Mouse (Mus musculus) liver, embryonic 12.5 days (tissue): ENCODE measurements around the gene Prex1. TPM values are rescaled to one million over a fixed set of nuclear protein-coding genes. Genes with fewer than 3 reads are reported as not detected.

Source experiments
- ATAC-seq: fragments of 200-750 bp; cut with Nextera tagmentation; 2 replicates; pipeline ENCODE4 v1.8.0; 2017; ENCODE audit warnings: moderate number of reproducible peaks, mild to moderate bottlenecking, moderate library complexity
- H3K27ac ChIP-seq: fragments of 300-500 bp; sonication (generic); 2 replicates; pipeline ENCODE4 v1.5.1; 2016; ENCODE audit warnings: mild to moderate bottlenecking
- H3K27me3 ChIP-seq: fragments of 300-500 bp; sonication (generic); replicated peaks from 2 replicates; pipeline ENCODE4 v1.6.1; 2016; ENCODE audit warnings: mild to moderate bottlenecking, moderate library complexity
- H3K36me3 ChIP-seq: fragments of 300-500 bp; sonication (generic); 2 replicates; pipeline ENCODE4 v1.6.1; 2016; ENCODE audit warnings: mild to moderate bottlenecking, moderate library complexity
- H3K4me1 ChIP-seq: fragments of 300-500 bp; sonication (generic); 2 replicates; pipeline ENCODE4 v1.6.1; 2016
- H3K4me2 ChIP-seq: fragments of 300-500 bp; sonication (generic); 2 replicates; pipeline ENCODE4 v1.6.1; 2016; ENCODE audit warnings: mild to moderate bottlenecking, moderate library complexity
- H3K4me3 ChIP-seq: fragments of 300-500 bp; sonication (generic); 2 replicates; pipeline ENCODE4 v1.5.1; 2016; ENCODE audit warnings: mild to moderate bottlenecking, moderate library complexity
- H3K9ac ChIP-seq: fragments of 300-500 bp; sonication (generic); 2 replicates; pipeline ENCODE4 v1.6.1; 2016; ENCODE audit warnings: mild to moderate bottlenecking, moderate library complexity
- H3K9me3 ChIP-seq: fragments of 300-500 bp; sonication (generic); replicated peaks from 2 replicates; pipeline ENCODE4 v1.6.1; 2016; ENCODE audit warnings: mild to moderate bottlenecking, moderate library complexity
- WGBS: fragments of 180-500 bp; shearing (Covaris S2); methylation state at CpG from one replicate; pipeline ENCODE4 v1.1.7; 2016; ENCODE audit not compliant: insufficient replicate concordance; 5-methylcytosine and 5-hydroxymethylcytosine counted together
- polyA plus RNA-seq: library from polyadenylated mRNA; unstranded; fragments of >200 nt; fragmentation: Nextera tagmentation; extraction: Ambion mirVana; gene quantifications from 2 replicates; pipeline ENCODE4 v1.2.1, GENCODE M21; 2016

Gene Prex1
- polyA plus RNA-seq, 1 experiment from 2014 or later: 17.5 TPM

- H3K4me2 ChIP-seq: no peak overlapping the region
- ATAC-seq: no peak
- no peaks in the 10 kb centered on the region for H3K36me3 ChIP-seq
- H3K9ac ChIP-seq: no peak overlapping the region
- WGBS: 71% methylated on average over 4 of the region's 4 CpGs
- H3K27ac ChIP-seq: no peak overlapping the region
- peaks cover 3% of the 10 kb centered on the region for H3K27me3 ChIP-seq
- H3K4me1 ChIP-seq: peaks cover 42% of the 10 kb centered on the region
- no peak overlapping the region for H3K4me3 ChIP-seq
- no peaks in the 10 kb centered on the region for H3K9me3 ChIP-seq
These were observed 30.8 kb downstream of the Prex1 start for GRCm38 (mm10) chr2:166682866-166683265.

GRCm38 (mm10) chr2:166678959-166679759, 34.5 kb downstream of the Prex1 start:
- no peak for ATAC-seq
- 63% methylated on average over 13 of the region's 13 CpGs for WGBS
- H3K27ac ChIP-seq: no peak overlapping the region
- no peaks in the 10 kb centered on the region for H3K36me3 ChIP-seq
- no peak overlapping the region for H3K4me2 ChIP-seq
- no peaks in the 10 kb centered on the region for H3K9me3 ChIP-seq
- H3K4me1 ChIP-seq: peaks cover 49% of the 10 kb centered on the region
- no peak overlapping the region for H3K9ac ChIP-seq
- no peak overlapping the region for H3K4me3 ChIP-seq
- peaks cover 3% of the 10 kb centered on the region for H3K27me3 ChIP-seq

DNA sequence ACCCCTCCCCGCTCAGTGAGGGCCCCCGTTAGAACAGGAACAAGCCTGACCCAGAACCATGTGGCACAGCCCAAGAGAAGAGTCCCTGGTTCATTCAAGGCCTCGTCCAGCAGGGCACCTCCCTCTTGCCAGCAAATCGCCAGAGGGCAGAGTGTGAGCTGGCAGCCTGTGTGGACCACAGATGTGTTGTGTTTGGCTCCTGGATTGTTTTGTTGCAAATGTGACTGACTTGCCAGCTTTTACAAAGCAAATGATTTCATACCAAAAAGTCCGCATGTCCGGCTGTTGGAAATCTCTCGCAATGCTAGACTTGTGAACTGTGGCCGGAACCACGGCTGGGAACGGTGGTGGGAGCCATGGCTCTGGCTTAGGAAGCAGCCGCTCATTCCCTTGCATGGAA, 36.7 kb downstream of the Prex1 start:
- no peaks in the 10 kb centered on the region for H3K36me3 ChIP-seq
- H3K27ac ChIP-seq: no peak overlapping the region
- H3K4me3 ChIP-seq: no peak overlapping the region
- no peak for ATAC-seq
- no peaks in the 10 kb centered on the region for H3K9me3 ChIP-seq
- no peak overlapping the region for H3K9ac ChIP-seq
- H3K4me2 ChIP-seq: no peak overlapping the region
- H3K4me1 ChIP-seq: peaks cover 48% of the 10 kb centered on the region
- WGBS: 85% methylated on average over 11 of the region's 11 CpGs
- H3K27me3 ChIP-seq: 0 out of 2 replicates have a peak, but pooled peaks cover 2% of the 10 kb centered on the region

DNA sequence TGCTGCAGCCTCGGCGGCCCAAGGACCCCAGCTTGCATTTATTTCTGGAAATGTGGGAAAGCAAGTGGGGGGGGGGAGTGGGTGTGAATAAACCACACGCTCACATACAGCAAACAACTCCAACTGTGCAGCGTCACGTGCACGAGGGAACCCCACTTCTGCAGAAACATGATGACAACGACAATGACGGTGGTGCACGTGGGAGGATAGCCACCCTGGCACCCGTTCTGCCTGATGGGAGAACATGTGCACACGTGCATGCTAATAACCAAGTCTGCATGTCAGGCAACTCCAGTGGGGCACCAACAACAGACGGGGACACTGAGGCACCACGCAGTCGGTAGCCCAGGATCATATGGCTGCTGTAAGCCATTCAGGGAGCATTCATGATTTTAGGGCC, 37.1 kb downstream of the Prex1 start:
- H3K36me3 ChIP-seq: no peaks in the 10 kb centered on the region
- 82% methylated on average over 14 of the region's 14 CpGs for WGBS
- no peak overlapping the region for H3K4me3 ChIP-seq
- no peak for ATAC-seq
- H3K4me2 ChIP-seq: no peak overlapping the region
- 0 out of 2 replicates have a peak, but pooled peaks cover 2% of the 10 kb centered on the region for H3K27me3 ChIP-seq
- no peak overlapping the region for H3K9ac ChIP-seq
- no peak overlapping the region for H3K27ac ChIP-seq
- no peaks in the 10 kb centered on the region for H3K9me3 ChIP-seq
- H3K4me1 ChIP-seq: peaks cover 52% of the 10 kb centered on the region

- Histone ChIP-seq H3K4me3 (no peak overlapping the region), H3K36me3 (no peaks in the 10 kb centered on the region), H3K27me3 (0 out of 2 replicates have a peak, but pooled peaks cover 2% of the 10 kb centered on the region), H3K9ac (no peak overlapping the region), H3K9me3 (no peaks in the 10 kb centered on the region), H3K4me2 (no peak overlapping the region), H3K27ac (no peak overlapping the region), H3K4me1 (peaks cover 58% of the 10 kb centered on the region)
- 56% methylated on average over 14 of the region's 14 CpGs for WGBS
- no peak for ATAC-seq
These were observed 37.8 kb downstream of the Prex1 start for GRCm38 (mm10) chr2:166675588-166676444.

- Histone ChIP-seq H3K4me3 (no peak overlapping the region), H3K4me1 (peaks cover 64% of the 10 kb centered on the region), H3K27me3 (0 out of 2 replicates have a peak, but pooled peaks cover 2% of the 10 kb centered on the region), H3K36me3 (no peaks in the 10 kb centered on the region), H3K9me3 (no peaks in the 10 kb centered on the region), H3K9ac (no peak overlapping the region), H3K4me2 (no peak overlapping the region), H3K27ac (no peak overlapping the region)
- peak; percentile 41; the same call in 1 of the 2 replicates for ATAC-seq
- 10% methylated on average over 12 of the region's 12 CpGs for WGBS
These were observed 38.9 kb downstream of the Prex1 start for GRCm38 (mm10) chr2:166674693-166675092.

DNA sequence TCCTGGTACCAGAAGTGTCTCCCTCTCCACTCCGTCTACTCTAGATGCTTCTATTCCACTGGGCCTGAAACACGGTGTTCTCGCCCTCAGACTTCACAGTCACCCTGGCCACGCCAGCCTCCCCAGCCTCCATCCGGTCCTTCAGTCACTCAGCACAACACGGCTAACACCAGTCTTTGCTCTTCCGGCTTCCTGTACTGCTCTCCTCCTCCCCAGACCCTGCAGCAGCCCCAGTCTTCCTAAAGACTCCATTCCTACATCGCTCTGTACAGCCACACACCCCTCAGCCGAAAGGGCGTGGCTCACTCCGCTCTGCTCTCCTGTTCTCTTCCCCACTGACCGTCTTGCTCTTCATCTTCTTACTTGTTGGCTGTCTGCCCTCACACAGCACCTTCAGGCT, 39.7 kb downstream of the Prex1 start:
- no peaks in the 10 kb centered on the region for H3K9me3 ChIP-seq
- no peak overlapping the region for H3K27ac ChIP-seq
- H3K36me3 ChIP-seq: no peaks in the 10 kb centered on the region
- ATAC-seq: no peak
- H3K9ac ChIP-seq: no peak overlapping the region
- H3K4me3 ChIP-seq: no peak overlapping the region
- no peak overlapping the region for H3K4me2 ChIP-seq
- H3K4me1 ChIP-seq: peaks cover 68% of the 10 kb centered on the region
- 0 out of 2 replicates have a peak, but pooled peaks cover 2% of the 10 kb centered on the region for H3K27me3 ChIP-seq
- 65% methylated on average over 12 of the region's 12 CpGs for WGBS

DNA sequence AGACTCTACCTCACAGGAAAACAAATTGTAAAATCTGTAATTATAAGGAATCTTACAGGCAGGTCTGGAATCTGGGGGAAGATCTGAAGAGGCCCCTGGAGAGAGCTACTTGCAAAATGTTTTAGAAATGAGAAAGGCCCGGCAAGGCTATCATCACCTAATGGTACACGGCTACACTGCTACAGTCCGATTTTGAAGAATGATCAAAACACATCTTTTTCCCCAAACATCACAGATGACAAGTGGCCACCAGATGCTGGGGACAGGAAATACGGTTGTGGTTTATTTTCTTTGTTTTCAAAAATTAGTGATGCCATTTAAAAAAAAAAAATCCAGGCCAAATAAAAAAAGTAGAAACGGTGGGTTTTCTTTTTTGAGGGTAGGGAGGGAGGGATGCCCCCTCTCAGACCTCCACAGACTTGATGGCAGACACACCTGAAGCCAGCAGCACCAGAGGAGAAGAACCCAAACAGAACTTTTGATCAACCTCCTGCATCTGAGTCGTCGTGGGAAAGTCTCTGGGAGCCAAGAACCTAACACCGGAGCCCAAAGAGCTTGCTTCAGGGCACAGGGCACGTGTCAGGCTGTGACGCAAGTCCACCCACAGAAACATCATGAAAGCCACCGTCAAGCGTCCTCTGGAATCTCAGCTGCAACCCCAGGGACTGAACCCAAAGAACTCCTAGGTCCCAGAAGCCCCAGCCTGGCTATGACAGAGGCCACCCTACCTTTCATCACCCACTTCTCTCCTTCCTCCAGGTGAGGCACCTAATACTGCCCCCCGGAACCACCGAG, 41.3 kb downstream of the Prex1 start:
- H3K9me3 ChIP-seq: no peaks in the 10 kb centered on the region
- WGBS: 70% methylated on average over 14 of the region's 14 CpGs
- no peak overlapping the region for H3K27ac ChIP-seq
- H3K9ac ChIP-seq: no peak overlapping the region
- no peak overlapping the region for H3K4me3 ChIP-seq
- no peaks in the 10 kb centered on the region for H3K36me3 ChIP-seq
- peaks cover 64% of the 10 kb centered on the region for H3K4me1 ChIP-seq
- H3K27me3 ChIP-seq: 0 out of 2 replicates have a peak, but pooled peaks cover 2% of the 10 kb centered on the region
- no peak overlapping the region for H3K4me2 ChIP-seq
- ATAC-seq: no peak

DNA sequence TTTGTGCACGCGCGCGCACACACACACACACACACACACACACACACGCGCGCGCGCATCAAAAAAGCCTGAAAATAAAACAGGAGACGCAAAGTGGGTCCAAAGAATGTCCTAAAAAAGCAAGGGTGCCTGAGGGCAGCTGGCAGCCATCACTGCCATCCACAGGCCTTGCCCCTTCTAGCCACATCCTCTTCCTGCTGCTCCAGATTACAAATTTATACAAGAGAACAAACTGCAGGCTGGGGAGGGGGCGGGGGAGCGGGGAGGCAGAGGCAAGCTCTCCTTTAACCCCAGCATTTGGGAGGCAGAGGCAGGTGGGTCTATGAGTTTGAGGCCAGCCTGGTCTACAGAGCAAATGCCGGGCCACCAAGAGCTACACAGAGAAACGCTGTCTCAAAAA, 42.0 kb downstream of the Prex1 start:
- H3K4me2 ChIP-seq: no peak overlapping the region
- no peak for ATAC-seq
- no peaks in the 10 kb centered on the region for H3K36me3 ChIP-seq
- H3K4me3 ChIP-seq: no peak overlapping the region
- H3K9me3 ChIP-seq: no peaks in the 10 kb centered on the region
- no peak overlapping the region for H3K27ac ChIP-seq
- 74% methylated on average over 14 of the region's 14 CpGs for WGBS
- H3K9ac ChIP-seq: no peak overlapping the region
- H3K4me1 ChIP-seq: peaks cover 64% of the 10 kb centered on the region
- 0 out of 2 replicates have a peak, but pooled peaks cover 2% of the 10 kb centered on the region for H3K27me3 ChIP-seq

GRCm38 (mm10) chr2:166671019-166671418, 42.6 kb downstream of the Prex1 start:
- H3K9me3 ChIP-seq: no peaks in the 10 kb centered on the region
- H3K27me3 ChIP-seq: 0 out of 2 replicates have a peak, but pooled peaks cover 2% of the 10 kb centered on the region
- no peak for ATAC-seq
- H3K9ac ChIP-seq: no peak overlapping the region
- 39% methylated on average over 8 of the region's 8 CpGs for WGBS
- H3K4me2 ChIP-seq: no peak overlapping the region
- no peaks in the 10 kb centered on the region for H3K36me3 ChIP-seq
- no peak overlapping the region for H3K4me3 ChIP-seq
- no peak overlapping the region for H3K27ac ChIP-seq
- peaks cover 65% of the 10 kb centered on the region for H3K4me1 ChIP-seq

GRCm38 (mm10) chr2:166669922-166670321, 43.7 kb downstream of the Prex1 start:
- no peak for ATAC-seq
- Histone ChIP-seq H3K27ac (no peak overlapping the region), H3K9ac (no peak overlapping the region), H3K4me3 (no peak overlapping the region), H3K4me2 (no peak overlapping the region), H3K4me1 (peaks cover 65% of the 10 kb centered on the region), H3K9me3 (no peaks in the 10 kb centered on the region), H3K36me3 (no peaks in the 10 kb centered on the region), H3K27me3 (0 out of 2 replicates have a peak, but pooled peaks cover 2% of the 10 kb centered on the region)
- WGBS: 72% methylated on average over 9 of the region's 9 CpGs
